Mouse (Mus musculus) myocyte (in vitro differentiated cells): Measurements from ENCODE around the gene Gm3127.
"Not testable (repeated sequence)": the region's sequence is repeated elsewhere in the genome, so short reads cannot be mapped to it uniquely, and the experiment has no call there.

Experiments
- MAX ChIP-seq: IDR thresholded peaks from one replicate; pipeline ENCODE4 v1.6.1; 2011; ENCODE audit warnings: low read depth, mild to moderate bottlenecking, control low read depth
- MYOD1 ChIP-seq, 3 experiments: IDR thresholded peaks; one replicate each; pipeline ENCODE4 v1.6.1; 2011; ENCODE audit warnings: control low read depth in 2 of 3, low read depth in 2 of 3, mild to moderate bottlenecking in 2 of 3, moderate library complexity in 1 of 3; ENCODE audit not compliant: insufficient read length in 2 of 3, control insufficient read depth in 1 of 3
- POLR2A ChIP-seq: IDR thresholded peaks from one replicate; pipeline ENCODE4 v1.6.1; 2011; ENCODE audit warnings: low read depth, mild to moderate bottlenecking, control low read depth, moderate library complexity; ENCODE audit not compliant: insufficient read length
- TCF3 ChIP-seq: IDR thresholded peaks from one replicate; pipeline ENCODE4 v1.6.1; 2011; ENCODE audit warnings: low read depth, control low read depth; ENCODE audit not compliant: insufficient read length
- USF1 ChIP-seq: IDR thresholded peaks from one replicate; pipeline ENCODE4 v1.6.1; 2011; ENCODE audit warnings: low read depth, mild to moderate bottlenecking, control low read depth, moderate library complexity

GRCm38 (mm10) chr14:4164730-4165129 lies at the start of gene Gm3127:
- not testable (repeated sequence) for TF ChIP-seq MYOD1 (IDR thresholded peaks at IDR 0.05; ENCODE audit: control insufficient read depth in 1 of 3, insufficient read length in 2 of 3, low read depth in 2 of 3); POLR2A; USF1; TCF3; MAX
